Mouse (Mus musculus) thymus, adult 18-20 months (tissue): ENCODE data around the gene Cpt1a.

Experiments
- DNase-seq, 2 experiments: peaks; one replicate each; pipeline ENCODE4 v3.0.0; 2022; ENCODE audit warnings: mixed read lengths in 2 of 2

The Cpt1a gene

DNA sequence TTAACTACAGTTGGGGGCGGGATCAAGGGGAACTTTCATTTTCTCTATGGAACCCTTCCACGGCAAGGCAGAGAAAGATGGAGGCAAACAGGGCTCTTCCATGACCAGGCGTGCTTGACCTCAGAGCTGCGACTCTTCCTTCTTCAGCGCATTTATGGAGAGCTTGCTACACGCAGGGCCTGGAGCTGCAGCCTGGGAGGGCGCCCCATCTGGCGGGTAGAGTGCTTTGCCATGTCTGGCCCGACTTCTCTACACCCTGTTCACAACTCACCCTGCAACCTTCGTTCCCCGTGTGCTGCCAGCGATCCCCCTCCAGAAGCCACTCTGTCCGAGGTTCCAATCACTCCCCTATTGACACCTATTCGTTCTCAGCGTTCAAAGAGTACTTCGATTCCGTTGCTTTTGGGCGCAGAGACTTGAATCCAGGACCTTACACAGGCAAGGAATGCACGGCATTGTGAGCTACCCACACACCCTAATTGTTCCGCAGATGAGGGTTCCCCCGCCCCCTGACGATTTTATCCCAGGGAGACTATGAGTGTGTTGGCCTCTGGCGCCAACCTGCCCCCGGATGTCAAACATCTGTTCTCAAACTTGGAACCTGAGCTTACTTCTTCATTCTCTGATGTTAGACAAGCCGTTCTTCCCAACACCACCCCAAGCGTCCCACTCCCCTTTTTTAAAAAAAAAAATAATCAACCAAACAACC, at the start of gene Cpt1a:
Cpt1a (plus strand) TSS at position 74 of the 709 bp plus-strand sequence.
- DNase-seq = peak; percentile 41 to 58

DNA sequence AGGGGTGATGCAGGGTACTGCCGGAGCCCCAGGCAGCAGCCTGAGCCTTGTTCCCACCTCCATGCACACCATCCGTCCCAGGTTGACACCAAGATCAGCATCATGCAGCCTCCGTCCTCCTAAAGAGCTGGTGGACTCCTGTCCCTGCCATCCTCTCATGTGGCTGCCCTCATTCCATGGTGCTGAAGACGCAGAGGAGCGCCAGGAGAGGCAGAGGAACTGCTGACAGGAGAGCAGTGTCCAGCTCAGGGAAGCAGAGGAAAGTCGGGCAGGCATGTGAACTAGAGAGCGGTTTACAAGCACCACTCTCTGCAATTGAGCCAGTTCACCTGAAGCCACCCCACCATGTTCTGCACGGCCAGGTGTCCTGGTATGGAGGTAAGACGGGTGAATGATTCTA, 48.8 kb upstream of the Cpt1a start:
- DNase-seq = no peak

DNA sequence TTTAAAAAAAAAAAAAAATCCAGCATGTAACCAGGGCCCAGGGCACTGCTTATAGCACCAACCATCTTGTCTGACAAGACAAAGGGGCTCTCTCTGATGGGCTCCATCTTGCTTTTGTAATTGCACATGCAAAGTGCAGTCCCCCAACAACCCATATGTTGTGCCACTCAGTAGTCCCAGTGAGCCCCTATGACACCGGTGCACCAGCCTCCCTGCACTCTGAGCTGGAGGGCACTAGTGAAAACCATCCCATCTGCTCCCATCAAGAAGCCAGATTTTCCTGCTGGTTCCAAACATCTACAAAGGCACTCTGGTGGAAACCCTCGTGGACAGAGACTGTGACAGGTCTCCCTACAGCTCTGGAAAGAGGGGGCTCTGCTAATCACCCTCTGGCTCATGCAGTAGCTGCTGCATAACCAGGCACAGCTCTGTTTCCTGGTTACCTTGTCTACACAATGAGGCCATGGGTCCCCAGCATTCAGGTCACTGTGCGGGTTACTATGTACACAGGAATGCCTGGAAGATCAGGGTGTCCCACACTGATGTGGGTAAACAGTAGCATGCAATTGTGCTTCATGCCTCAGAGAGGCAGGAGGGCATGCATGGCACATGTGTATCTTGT, 46.3 kb upstream of the Cpt1a start:
- no peak for DNase-seq

DNA sequence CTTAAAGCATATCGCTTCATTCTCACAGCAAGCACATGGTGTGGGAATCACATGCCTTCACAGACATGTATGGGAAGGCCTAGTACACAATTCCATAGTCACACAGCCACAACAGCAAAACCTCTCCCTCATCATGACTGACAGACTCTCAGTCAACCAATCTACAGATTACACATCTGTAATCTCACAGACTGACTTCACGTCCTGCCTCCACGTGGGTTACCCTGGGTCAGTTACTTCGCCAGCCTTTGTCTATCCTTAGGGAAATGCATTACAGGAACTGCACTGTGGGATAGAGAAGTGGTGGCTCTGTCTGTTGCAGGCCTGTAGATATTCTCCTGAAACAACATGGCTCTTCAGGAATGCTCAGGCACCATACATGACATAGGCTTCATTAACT, 40.2 kb upstream of the Cpt1a start:
- no peak for DNase-seq

DNA sequence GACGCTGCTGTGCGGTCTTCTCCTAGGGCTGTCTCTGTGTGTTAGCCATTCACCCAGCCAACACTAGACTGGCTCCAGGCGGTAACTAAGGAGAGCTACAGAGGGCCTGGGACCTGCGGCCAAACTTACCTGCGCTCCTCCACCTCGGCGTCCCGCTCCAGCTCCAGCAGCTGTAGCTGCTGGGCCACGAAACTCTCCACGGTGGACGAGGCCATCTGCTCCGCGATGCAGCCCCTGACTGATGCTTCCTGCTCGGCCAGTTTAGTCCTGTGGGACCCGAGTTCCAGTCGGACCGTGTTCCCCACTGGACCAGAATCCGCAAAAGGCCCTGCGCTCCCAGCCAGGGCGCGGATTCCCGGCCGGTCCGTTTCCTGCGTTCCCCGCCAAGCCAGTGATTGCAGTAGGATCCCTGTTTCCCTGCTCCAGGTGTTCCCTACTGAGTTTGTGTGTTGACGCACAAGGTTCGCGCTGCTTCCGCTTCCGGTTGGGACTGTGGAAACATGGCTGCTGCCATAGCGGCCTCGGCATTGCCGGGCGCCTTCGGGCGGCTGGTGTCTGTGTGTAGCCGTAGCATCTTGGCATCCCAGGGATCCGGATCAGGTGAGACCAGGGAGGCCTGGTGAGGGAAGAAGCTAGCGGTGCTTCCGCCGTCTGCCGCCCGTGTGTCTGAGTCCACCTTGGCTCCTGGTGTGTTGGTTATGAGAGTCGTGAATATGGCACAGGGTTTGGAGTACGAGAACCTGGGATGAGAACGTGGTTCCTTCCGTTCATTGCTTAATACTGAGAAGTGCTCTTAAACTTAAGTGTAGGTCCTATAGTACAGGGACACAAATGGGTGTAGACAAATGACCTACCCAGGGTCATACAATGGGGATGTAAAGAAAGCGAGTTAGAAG, 39.3 kb upstream of the Cpt1a start, which contains the start of the genes Mrpl21 and Ighmbp2:
Mrpl21 (plus strand) TSS at position 330 of the 896 bp plus-strand sequence.
Ighmbp2 (minus strand) TSS at position 446 of the 896 bp plus-strand sequence.
- DNase-seq = peak; percentile 52 to 66

DNA sequence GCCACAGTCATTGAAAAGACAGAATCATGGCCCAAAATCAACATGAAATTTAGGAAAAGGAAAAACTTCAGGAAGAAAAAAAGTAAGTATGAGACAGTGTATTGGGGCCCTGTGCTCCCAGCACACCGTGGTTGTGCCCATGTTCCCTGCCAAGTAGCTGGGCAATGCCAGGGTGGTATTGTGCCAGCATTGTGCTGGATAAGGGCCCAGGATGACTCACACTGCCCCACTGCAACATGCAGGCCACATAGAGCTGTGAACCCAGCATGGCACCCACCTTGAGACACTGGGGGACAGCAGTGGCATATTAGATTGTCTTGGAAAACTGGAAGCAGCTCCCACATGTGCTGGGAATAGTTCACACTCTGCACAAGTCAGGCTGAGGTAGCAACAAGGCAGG, 33.1 kb upstream of the Cpt1a start:
- no peak for DNase-seq

DNA sequence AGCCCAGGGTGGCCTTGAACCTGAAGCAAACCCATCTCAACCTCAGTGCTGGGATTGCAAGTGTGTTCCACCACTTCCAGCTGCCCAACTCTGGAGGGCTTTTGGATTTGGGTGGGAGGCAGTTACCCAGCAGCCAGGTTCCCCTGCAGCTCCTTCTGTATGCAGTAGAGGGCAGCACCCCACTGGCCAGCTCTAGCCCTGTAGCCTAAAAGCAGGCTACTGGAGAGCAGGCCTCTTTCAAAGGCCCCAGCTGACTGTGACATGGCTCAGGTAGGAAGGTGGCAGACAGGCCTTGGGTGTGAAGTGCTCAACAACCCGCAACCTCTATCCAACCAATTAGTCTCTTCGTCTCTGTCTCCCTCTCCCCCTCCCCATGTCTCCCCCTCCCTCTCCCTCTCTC, 30.1 kb upstream of the Cpt1a start:
- peak; percentile 24 to 31 for DNase-seq

DNA sequence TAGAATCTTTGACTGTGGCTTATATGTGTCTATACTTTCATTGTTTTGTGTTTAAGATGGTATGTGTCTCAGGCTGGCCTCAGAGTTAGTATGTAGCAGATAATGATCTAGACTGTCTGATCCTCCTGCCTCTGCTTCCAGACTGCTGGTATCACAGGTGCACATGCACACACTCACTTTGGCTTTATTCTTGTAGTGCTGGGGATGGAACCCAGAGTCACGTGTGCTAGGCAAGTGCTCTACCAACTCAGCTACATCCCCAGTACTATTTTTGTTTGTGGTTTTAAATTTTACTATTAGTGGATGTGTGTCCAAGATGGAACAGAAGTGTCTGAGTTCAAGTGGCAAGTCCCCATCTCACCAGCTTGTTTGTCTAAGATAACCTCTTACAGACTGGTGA, 29.1 kb upstream of the Cpt1a start:
- no peak for DNase-seq

DNA sequence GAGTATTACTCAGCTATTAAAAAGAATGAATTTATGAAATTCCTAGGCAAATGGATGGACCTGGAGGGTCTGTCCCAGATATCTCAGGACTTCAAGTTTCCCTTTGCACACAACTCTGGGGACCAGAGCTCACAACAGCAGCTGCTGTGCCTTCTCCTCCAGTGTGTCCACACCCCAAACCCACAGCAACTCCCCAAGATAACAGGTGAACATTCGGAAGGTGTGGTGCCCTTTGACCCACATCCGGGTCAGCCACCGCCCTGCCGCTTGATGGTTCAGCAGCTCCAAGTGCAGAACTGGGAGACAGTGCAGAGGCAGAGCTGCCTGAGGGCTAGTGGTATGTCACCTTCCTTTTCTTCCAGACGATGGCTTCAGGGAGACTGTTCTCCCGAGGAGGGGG, 26.9 kb upstream of the Cpt1a start:
- DNase-seq = no peak

DNA sequence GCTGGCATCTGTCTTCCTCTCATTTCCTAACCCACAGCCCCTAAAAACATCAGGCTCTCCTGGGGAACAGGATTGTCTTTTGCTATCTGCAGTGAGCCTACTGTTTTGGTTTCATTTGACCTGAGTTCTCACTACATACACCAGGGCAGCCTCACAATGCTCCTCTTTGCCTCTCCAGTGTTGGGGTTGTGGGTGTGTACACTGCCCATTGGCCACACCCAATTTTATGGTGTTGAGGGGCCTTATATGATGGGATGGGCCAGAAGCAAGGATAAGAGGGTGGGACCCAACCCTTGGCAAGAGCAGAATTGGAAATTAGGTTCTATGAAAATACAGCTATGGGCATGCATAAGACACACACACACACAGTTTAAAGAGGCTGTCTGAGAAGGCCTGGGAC, 25.1 kb upstream of the Cpt1a start:
- DNase-seq = no peak

DNA sequence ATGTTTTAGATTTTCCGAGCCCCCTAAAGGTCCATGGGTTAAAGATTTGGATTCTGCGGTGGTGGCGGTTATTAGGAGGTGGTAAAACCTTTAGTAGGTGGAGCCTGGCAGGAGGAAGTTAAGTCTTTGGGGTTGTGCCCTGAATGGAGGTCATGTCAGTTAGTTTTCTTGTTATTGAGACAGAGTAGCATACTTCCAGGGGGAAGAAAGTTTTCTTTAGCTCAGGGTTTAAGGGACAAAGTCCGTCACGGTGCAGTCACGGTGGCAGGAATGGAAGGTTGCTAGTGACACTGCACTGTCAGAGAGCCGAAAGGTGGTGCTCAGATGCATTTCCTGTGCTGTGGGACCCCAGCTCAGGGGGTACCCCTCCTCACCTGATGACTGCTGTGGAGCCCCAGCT, 24.4 kb upstream of the Cpt1a start:
- DNase-seq = no peak

DNA sequence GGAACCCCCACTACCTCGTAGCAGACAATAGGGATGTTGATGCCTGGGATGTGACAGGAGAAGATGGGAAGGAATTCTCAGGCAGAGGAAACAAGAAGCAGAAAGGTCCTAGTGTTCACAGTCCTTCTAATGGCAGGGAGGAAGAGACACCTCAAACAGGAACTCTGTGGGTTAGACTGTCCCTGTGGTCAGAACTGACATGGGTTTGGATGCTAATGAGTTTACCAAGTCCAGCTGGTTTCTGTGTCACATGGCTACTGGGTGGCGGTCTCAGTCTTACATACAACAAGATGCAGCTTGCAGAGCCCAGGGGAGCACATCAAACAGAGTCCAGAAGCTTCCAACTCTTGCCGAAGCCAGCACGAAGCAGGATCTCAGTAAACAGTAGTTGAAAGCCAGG, 18.1 kb upstream of the Cpt1a start:
- no peak for DNase-seq

DNA sequence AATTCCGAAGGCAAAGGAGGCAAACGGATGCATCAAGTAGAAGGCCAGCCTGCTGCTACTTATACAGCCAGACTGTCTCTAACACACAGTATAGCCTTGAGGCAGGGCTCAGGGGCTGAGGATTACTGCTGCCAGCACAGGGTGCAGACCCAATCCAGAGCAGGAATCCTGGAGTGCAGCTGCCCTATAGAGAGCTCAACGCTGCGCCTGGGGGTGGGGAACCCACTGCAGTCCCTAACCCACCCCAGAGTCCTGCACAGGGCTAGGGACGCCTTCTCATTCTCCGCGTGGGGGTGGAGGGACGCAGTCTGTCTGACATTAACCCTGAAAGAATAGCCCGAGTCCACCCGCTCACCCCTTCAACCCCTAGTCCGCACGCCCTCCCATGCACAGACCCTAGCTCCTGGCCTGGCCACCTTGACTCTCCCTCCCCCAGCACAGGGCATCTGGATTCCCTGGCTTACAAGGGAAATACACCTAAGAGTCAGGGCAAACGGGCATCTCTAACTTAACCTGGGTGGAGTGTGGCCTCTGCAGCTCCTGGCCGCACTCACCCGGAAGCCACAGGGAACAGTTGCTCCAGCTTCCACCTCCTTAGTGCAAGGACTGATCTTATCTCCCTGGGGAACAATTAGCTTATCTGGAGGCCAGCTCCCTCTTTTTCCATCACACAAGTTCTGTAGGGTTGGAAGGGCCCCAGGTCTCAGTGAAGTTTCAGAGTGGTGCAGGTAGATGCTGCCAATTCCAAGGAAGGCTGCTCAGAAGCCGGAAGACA, 14.8 kb upstream of the Cpt1a start:
- no peak for DNase-seq

DNA sequence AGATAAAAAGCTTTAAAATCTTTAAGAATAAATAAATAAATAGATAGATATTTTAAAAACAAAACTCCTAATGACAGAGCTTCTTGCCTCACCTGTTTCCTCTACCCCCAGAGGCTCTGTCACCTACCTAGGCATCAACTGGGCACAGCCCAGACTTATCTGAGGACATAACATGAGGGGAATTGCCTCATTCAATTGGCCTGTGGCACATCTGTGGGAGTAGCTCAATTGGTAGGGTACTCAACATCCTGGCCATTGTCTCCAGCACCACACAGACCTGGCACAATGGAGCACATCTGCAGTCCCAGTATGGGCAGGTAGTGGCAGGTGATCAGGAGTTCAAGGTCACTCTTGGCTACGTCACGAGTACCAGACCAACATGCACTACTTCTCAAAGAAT, 2.8 kb upstream of the Cpt1a start:
- no peak for DNase-seq

DNA sequence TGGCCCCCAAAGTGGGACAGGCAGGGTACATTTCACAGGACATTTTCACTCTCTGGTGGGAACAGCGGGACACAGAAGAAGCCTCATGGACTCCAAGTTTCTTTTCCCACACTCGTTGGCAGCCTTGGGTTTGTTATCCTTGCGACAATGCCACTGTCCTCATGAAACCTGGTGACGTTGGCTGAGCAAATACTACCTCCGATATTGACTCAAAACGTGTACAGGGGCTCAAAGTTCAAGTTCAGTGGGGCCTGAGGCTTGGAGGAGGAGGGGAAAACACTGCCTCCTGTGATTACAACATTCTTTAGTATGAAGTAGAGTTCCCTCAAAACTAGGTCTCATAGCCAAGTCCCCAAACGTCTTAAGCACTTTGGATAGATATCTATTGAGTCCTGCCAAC, 2.0 kb upstream of the Cpt1a start:
- DNase-seq = no peak

DNA sequence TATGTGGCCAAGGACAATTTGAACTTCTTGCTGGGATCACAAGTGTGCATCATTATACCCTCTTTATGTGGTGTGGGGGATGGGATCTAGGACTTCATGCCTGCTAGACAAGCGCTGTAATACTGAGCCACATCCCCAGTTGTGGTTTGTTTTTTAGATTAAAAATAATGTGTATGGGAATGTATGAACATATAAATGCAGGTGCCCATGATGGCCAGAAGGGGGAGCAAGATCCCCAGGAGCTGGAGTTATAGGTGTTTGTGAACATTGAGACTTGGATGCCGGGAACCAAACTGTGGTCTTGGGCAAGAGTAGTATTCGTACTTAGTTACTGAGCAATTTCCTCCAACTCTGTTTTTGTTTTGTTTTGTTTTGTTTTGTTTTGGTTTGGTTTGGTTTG, 1.3 kb upstream of the Cpt1a start:
- DNase-seq = no peak

DNA sequence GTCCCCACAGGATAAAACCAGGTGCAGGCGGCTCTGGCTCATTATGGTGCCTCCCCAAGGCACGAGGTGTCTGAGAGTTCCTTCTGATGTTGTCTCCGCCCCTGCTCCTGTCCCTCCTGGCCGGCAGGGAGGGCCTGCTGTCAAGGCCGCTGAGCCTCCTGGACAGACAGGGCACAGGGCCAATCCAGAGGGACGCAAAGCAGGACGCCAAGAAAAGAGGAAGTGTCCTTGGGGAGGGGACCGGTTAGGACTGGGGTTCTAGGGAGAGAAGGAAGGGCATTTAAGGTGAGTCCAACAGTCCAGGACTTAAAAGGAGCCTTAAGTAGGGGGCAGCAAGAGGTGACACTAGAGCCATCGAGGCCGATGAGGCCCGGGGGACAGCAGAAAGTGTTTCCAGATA, 517 bp upstream of the Cpt1a start:
- DNase-seq = peak; percentile 25 to 37

DNA sequence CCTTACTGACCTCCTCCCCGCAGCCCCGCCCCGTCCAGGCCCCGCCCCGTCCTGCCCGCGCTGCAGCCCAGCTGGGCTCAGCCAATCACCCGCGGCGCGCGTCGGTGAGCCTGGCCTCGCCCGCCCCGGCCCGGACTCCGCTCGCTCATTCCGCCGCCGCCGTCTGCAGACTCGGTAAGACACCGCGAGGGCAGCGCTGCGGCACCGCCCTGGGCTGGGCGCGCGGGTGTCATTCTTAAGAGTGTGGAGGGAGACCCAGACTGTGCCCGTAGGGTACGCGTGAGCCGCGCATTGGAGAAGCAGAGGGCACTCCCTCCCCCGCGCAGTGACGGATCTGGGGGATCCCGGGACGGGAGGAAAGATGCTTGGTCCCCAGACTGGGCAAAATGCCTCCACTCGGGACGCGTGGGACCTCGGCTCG, 1.1 kb downstream of the Cpt1a start:
- peak; percentile 74 to 77 for DNase-seq

DNA sequence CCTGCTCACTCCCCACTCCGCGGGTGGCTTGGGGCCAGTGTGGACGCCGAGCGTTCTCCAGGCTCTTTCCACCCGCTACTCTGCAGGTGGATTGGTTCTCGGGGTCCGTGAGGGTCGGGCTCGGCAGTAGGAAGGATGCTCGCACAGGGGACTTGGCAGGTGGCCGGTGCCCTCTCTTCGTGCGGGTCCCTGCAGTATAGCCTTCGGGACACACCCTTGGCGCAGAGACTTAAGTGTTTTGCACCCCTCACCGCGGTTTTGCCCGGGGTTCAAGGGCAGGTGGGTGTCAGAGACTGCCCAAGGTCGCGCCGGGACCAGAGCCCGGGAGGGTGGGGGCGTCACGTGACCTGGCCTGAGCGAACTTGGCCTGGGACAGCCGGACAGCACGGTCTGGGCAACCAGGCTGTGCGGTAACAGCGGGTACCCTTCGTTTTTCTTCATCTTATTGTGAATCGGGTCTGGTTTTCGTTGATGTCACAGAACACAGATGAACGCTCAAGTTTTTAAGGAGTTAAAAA, 1.7 kb downstream of the Cpt1a start:
- DNase-seq = peak; percentile 48 to 51

DNA sequence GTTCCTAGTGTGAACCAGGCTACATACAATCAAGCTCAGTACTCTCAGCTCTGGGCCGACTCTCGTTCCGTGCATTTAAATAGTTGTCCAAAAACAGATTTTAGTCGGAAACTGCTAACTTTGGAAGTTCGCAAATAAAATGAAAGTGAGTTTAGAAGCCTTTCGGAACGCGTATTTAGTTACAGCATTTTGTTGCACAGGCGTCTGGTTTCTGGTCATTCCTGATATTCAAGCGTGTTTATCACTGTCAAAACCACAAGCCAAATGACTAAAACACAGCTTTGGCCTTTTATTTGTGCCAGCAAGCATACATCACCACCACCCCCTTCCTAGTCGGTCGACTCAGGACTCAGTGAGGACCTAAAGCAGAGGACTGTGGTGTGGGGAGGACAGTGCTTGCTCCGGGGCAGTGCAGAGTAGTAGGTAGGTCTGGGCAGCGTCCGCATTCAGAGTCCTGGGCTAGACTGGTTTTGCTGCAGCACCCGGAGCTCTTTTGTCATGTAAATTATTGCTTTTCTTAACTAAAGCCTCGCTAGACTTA, 2.2 kb downstream of the Cpt1a start:
- no peak for DNase-seq

DNA sequence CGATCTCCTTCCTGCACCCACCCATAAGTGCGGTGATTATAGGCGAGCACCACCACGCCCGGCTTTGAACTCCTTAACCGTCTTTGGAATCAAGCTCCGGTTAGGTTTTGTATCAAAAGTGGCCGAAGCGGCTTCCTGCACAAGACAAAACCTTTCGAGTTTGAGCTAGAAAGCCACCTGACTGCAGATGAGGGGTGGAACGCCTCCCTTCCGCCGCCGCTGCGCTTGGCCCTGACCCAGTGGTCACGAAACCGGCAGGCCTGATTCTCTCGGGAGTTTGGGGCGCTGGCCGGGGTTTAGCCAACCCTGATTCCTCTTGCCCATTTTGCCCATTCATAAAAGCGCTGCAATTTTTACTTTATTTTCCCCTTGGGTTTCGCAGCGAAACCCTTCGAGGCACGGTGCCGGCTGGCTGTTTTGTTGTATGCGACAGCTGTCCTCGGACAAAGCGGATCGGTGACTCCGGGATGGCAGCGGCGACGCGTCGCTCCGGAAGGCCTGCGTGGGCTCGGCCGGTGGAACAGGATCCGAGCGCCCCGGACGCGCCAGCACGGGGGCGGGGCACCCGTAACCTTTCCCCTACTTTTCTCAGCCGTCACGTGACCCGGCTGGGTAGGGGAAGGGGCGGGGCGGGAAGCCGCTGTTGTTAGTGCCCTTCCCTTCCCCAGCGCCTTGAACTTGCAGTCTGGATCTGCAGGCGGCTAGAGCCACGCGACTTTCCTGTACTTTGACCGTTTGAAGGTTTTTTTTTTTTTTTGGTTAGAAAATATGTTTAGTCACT, 3.0 kb downstream of the Cpt1a start:
- peak; percentile 92 to 93 for DNase-seq
